Mouse (Mus musculus) thymus, postnatal 25 days (tissue): Measurements from ENCODE around the gene Srpx2.

Source experiments
- DNase-seq: peaks from one replicate; pipeline ENCODE4 v3.0.0; 2022

Gene Srpx2

GRCm38 (mm10) chrX:133908261-133908660, at the start of gene Srpx2:
Gene Srpx2, plus strand, starts transcription at chrX:133908426.
- DNase-seq = no peak

GRCm38 (mm10) chrX:133869743-133870142, 38.5 kb upstream of the Srpx2 start:
- no peak for DNase-seq

- no peak for DNase-seq
Observed at GRCm38 (mm10) chrX:133887308-133887707, 20.9 kb upstream of the Srpx2 start.

GRCm38 (mm10) chrX:133888111-133888510, 20.1 kb upstream of the Srpx2 start:
- DNase-seq = no peak

GRCm38 (mm10) chrX:133898014-133898542, 10.1 kb upstream of the Srpx2 start, which contains the start of gene Tspan6:
Gene Tspan6, minus strand, starts transcription at chrX:133898429.
- peak; percentile 87 for DNase-seq

GRCm38 (mm10) chrX:133911397-133912103, 3.3 kb downstream of the Srpx2 start:
- no peak for DNase-seq

- no peak for DNase-seq
Observed at GRCm38 (mm10) chrX:133913006-133913405, 4.8 kb downstream of the Srpx2 start.

- DNase-seq = no peak
Observed at GRCm38 (mm10) chrX:133914219-133914618, 6.0 kb downstream of the Srpx2 start.

- no peak for DNase-seq
Observed at GRCm38 (mm10) chrX:133921187-133921586, 13.0 kb downstream of the Srpx2 start.

- no peak for DNase-seq
Observed at GRCm38 (mm10) chrX:133926760-133927159, 18.5 kb downstream of the Srpx2 start.

- DNase-seq = peak; percentile 21
Observed at GRCm38 (mm10) chrX:133931302-133932013, 23.2 kb downstream of the Srpx2 start.

- no peak for DNase-seq
Observed at GRCm38 (mm10) chrX:133936605-133937225, 28.5 kb downstream of the Srpx2 start.

GRCm38 (mm10) chrX:133939561-133939960, 31.3 kb downstream of the Srpx2 start:
- no peak for DNase-seq

GRCm38 (mm10) chrX:133947427-133947826, 39.2 kb downstream of the Srpx2 start:
- DNase-seq = peak; percentile 41

- no peak for DNase-seq
Observed at GRCm38 (mm10) chrX:133954661-133955060, 46.4 kb downstream of the Srpx2 start.

- DNase-seq = no peak
Observed at GRCm38 (mm10) chrX:133960617-133961016, 52.4 kb downstream of the Srpx2 start.

GRCm38 (mm10) chrX:133964615-133965014, 56.4 kb downstream of the Srpx2 start:
- no peak for DNase-seq

- no peak for DNase-seq
Observed at GRCm38 (mm10) chrX:133981231-133982002, 73.2 kb downstream of the Srpx2 start, which contains the start of gene Sytl4. Gene Sytl4, minus strand, starts transcription at chrX:133981812.
